13 mouse cellular contexts compared by ENCODE assay signal in the genomic region with DNA sequence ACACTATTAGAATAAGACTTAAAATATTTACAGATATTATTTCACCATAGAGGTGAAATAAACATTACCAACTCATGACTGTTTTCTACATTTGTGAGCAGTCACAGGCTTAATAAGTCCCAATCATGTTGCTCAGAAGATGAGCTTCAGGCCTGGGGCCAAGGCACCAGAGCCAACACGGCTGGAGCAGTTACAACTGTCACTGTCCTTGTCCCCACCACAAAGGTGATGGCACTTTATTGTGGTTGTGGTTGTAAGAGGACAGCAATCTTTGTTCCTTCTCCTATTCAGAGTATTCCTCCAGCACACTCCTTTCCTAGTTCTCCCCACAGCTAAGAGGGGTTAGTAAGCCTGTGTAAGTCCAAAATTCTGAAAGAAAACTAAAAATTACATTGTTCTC. TPM values are rescaled to one million over a fixed set of nuclear protein-coding genes. Genes with fewer than 3 reads are reported as not detected.
DNase-seq lines count a peak whose midpoint lies in the region; ATAC-seq lines count a peak whose summit lies in the region.
"Had no signal": no experiment of that assay in that cellular context is flagged by ENCODE, and none has a peak within 500 bp of the region (broad histone marks: within the 10 kb centered on the region; RNA-seq: fewer than 3 reads in every experiment).

No protein-coding gene starts in this region.

- 0 out of 2 replicates have a peak, but pooled peaks have one; percentile 29 for ATAC-seq in common myeloid progenitor, adult 5-6 weeks (replicated peaks; ENCODE audit: low read depth, poor library complexity, severe bottlenecking)
- ATAC-seq: midbrain, embryonic 13.5 days had no signal

- DNase-seq in cerebellum, adult 11-12 months = peak; percentile 46
- DNase-seq in cerebellum, adult 8-10 months = no peak
- peak; percentile 40 for DNase-seq in 416B (ENCODE audit: low read depth)
- peak; percentile 52 for DNase-seq in brain, adult 2 months (ENCODE audit: low read depth, low spot score)
- no peak for DNase-seq in kidney, postnatal 14 days
- DNase-seq in T-cell, adult 2 months (ENCODE audit: low spot score) = no peak
- no peak for DNase-seq in kidney, adult 18-20 months
- DNase-seq: heart, adult 11 months; heart, postnatal 14 days; kidney, adult 9 months; kidney, postnatal 4 days had no signal

RNA-seq across cellular contexts. Expression of a gene that starts 45.5 kb away (rescaled TPM):
- total RNA-seq in common myeloid progenitor, adult 5-6 weeks (2017) = 43.1 and 47.1 TPM in 2 replicates

Comparison
In these comparisons a context has a peak if more than half of its experiments do, and no peak if none do; other contexts are left out.
1. DNase-seq: peak in cerebellum, adult 11-12 months (single experiment), 416B (single experiment) and brain, adult 2 months (single experiment); none in cerebellum, adult 8-10 months (single experiment), kidney, postnatal 14 days (single experiment), T-cell, adult 2 months (single experiment) and kidney, adult 18-20 months (single experiment).